Mouse (Mus musculus): ENCODE measurements around the gene Defb3.
"Not testable (repeated sequence)": the region's sequence is repeated elsewhere in the genome, so short reads cannot be mapped to it uniquely, and the experiment has no call there.

Defb3 gene

DNA sequence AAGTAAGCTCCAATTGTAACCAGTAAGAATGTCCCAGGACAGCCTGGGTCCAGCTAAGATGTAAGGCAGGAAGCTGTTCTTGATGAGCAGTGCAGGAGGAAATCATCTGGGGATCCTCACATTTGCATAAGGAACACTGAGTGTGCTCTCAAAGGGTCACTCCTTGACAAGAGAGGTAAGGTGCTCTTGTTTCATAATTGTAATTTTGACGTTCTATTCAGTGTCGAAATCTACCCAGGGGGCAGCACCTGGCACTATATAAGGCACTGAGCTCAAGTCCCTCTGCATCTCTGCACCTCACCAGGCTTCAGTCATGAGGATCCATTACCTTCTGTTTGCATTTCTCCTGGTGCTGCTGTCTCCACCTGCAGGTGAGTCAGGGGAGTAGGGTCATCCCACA is at the start of gene Defb3:
TSS of gene Defb3 (plus strand) at position 301 of the 400 bp plus-strand sequence.
- DNase-seq (ENCODE audit: low read depth in 2 of 2, low spot score in 2 of 2) = not testable (repeated sequence)

- DNase-seq (ENCODE audit: low read depth in 2 of 2, low spot score in 2 of 2) = no peak
These were observed 45.9 kb upstream of the Defb3 start, which contains the start of gene Defb5 for GRCm38 (mm10) chr8:19247280-19247679. Gene Defb5, plus strand, starts transcription at chr8:19247580.

- DNase-seq (ENCODE audit: low read depth in 2 of 2, low spot score in 2 of 2) = no peak
These were observed 35.0 kb upstream of the Defb3 start for GRCm38 (mm10) chr8:19258136-19258535.

DNA sequence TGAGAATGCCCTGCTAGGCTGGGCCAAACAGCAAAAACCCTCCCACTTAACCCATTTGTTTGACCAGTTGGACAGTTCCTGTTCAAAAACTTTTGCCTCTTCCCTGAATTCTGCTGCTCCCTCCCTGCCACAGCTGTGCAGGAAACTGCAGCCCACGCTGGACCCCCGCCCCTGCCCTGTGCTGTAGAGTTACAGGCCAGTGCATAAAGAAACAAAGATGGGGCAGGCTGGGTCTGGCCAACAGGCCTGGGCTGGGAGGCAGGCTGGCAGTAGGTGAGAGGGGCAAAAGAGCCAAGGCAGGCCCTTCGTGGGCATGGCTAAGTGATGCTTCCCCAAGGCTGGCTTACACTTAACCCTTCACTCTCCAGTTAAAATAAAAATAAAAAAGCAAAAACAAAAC is 33.5 kb upstream of the Defb3 start:
- DNase-seq (ENCODE audit: low read depth in 2 of 2, low spot score in 2 of 2) = no peak

DNA sequence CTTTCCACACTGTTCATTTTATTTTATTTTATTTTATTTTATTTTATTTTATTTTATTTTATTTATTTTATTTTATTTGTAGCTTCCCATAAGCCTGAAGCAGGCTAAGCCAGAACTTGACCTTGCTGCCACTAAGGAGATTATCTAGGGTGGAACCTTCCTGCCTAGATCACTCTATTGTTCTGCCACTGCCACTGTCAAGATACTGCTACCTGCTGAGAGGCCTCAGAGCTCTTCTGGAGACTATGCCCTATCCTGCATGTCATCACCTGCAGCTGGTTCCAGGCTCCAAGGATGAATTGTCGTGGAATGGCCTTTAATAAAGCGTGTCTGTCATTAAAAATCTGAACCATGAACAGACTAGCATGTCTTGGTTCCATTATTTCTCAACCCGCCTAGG is 5.2 kb downstream of the Defb3 start:
- not testable (repeated sequence) for DNase-seq (ENCODE audit: low read depth in 2 of 2, low spot score in 2 of 2)

DNA sequence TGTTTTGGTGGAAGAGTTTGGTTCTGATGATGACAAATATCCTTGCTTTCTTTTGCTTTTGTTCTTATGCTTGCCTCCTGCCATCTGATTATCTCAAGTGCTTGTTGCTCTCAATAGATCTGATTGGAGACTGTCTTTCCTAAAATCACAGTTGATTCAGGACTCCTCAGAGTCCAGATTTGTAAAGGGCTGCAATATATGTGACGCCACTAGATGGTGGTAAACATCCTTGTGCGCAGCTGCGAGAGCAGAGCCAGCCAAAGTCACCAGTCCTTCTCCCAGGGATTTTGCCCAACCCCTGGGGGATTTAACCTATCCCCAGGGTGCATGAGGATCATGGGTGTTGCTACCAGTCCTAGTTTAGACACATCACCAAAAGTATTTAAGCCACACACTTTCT is 38.7 kb downstream of the Defb3 start:
- no peak for DNase-seq (ENCODE audit: low read depth in 2 of 2, low spot score in 2 of 2)
